Mouse (Mus musculus): ENCODE measurements at regions not wholly inside any gene's neighbourhood (a gene's known extent, or its start where the extent isn't known, plus 50 kb on each side); places are given as distances from the start of the nearest gene placed in this dataset.

GRCm38 (mm10) chr6:143530372-143531224 lies 363.6 kb downstream of the Etnk1 start:
- TF ChIP-seq CTCF (conservative IDR thresholded peaks at IDR 0.05; ENCODE audit: low read length) (no peak), POU5F1 (IDR thresholded peaks at IDR 0.05; ENCODE audit: borderline replicate concordance, low read length) (no peak)
